ENCODE assay signal across 8 mouse cellular contexts in the genomic region with DNA sequence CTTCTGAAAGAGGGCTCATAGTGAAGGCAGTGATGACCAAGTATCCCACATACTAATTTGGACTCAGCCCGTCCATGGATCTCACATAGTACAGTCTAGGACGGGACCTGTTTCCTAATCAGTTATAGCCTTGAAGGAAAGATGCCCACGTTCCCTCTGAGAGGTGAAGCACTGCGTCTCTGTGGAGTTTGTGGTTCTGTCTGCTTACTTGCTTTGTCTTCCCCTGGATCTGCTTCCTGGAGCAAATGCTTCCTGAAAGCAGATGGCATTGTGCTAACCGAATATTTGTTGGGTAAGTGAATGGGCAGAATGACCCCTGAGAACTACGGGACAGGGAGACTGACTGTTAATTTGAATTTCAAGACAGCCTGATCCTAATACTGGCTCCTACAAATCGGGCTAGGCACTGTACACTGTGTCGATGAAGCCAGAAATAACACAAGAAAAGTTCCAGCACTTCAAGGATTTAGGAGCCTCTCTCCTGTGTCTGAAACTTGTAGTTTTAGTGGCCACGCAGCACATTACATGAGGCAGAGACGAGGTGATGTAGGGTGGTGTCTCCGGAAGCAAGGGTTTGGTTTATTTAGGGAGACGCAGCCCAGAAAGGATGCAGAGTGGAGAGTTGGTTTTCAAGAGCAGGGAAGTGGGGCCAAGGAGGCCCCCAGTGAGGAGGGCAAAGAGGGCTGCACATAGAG. TPM values are rescaled to one million over a fixed set of nuclear protein-coding genes. Genes with fewer than 3 reads are reported as not detected.
A peak's percentile ranks its signal among the peaks of the same experiment; 100 is the strongest.
DNase-seq lines count a peak whose midpoint lies in the region; ATAC-seq lines count a peak whose summit lies in the region.

No protein-coding gene starts in this region.

- no peaks in the 10 kb centered on the region for H3K9me3 ChIP-seq in neural tube, embryonic 11.5 days (ENCODE audit: control insufficient read depth, low read length)
- H3K9me3 ChIP-seq in hindbrain, embryonic 11.5 days (ENCODE audit: control insufficient read depth, low read length), result no peaks in the 10 kb centered on the region

- 46% methylated on average over 12 of the region's 12 CpGs for WGBS in neural tube, embryonic 11.5 days
- WGBS in hindbrain, embryonic 11.5 days, result 42% methylated on average over 12 of the region's 12 CpGs

- H3K27ac ChIP-seq in neural tube, embryonic 11.5 days (ENCODE audit: low read depth, low read length), result no peak overlapping the region
- H3K27ac ChIP-seq in hindbrain, embryonic 11.5 days (ENCODE audit: low read depth, low read length), result peak overlapping the region; percentile 93; the same call in 1 of the 2 replicates

- H3K9ac ChIP-seq in neural tube, embryonic 11.5 days (ENCODE audit: low read length), result peak overlapping the region; percentile 81
- peak overlapping the region; percentile 71 for H3K9ac ChIP-seq in hindbrain, embryonic 11.5 days (ENCODE audit: low read depth, low read length)

- no peaks in the 10 kb centered on the region for H3K36me3 ChIP-seq in neural tube, embryonic 11.5 days (ENCODE audit: control insufficient read depth, insufficient read depth, low read length)
- H3K36me3 ChIP-seq in hindbrain, embryonic 11.5 days (ENCODE audit: control insufficient read depth, insufficient read depth, low read length), result no peaks in the 10 kb centered on the region

- H3K4me1 ChIP-seq in neural tube, embryonic 11.5 days (ENCODE audit: control insufficient read depth, insufficient read depth, low read length), result no peaks in the 10 kb centered on the region
- 0 out of 2 replicates have a peak, but pooled peaks cover 3% of the 10 kb centered on the region for H3K4me1 ChIP-seq in hindbrain, embryonic 11.5 days (replicated peaks; ENCODE audit: control insufficient read depth, insufficient read depth, low read length)

- H3K27me3 ChIP-seq in neural tube, embryonic 11.5 days (ENCODE audit: control insufficient read depth, insufficient read depth, low read length), result no peaks in the 10 kb centered on the region
- no peaks in the 10 kb centered on the region for H3K27me3 ChIP-seq in hindbrain, embryonic 11.5 days (ENCODE audit: control insufficient read depth, insufficient read depth, low read length)

- DNase-seq in neural tube, embryonic 11.5 days (ENCODE audit: low spot score), result peak; percentile 32
- no peak for DNase-seq in neural tube, embryonic 10.5 days (ENCODE audit: extremely low spot score, low spot score)
- DNase-seq in c-Kit-negative CD71-positive TER-119-positive erythroid progenitor cells, embryonic 14.5 days (ENCODE audit: low read depth, low spot score), result peak; percentile 15
- peak; percentile 40 for DNase-seq in hindbrain, embryonic 11.5 days (ENCODE audit: low spot score)
- peak; percentile 7 for DNase-seq in lung, postnatal 36 days
- no peak for DNase-seq in adrenal gland, adult 18-20 months (ENCODE audit: low spot score in 2 of 2)
- no peak for DNase-seq in layer of hippocampus, postnatal 36 days
- no peak for DNase-seq in spleen, postnatal 14 days (ENCODE audit: low spot score in 2 of 2)

- peak overlapping the region; percentile 75 for H3K4me3 ChIP-seq in neural tube, embryonic 11.5 days (ENCODE audit: low read depth, low read length)
- H3K4me3 ChIP-seq in hindbrain, embryonic 11.5 days (ENCODE audit: low read depth, low read length), result peak overlapping the region; percentile 72

- no peak for ATAC-seq in neural tube, embryonic 11.5 days (ENCODE audit: insufficient read depth, low FRiP score, low TSS enrichment)
- ATAC-seq in hindbrain, embryonic 11.5 days (ENCODE audit: low FRiP score), result peak; percentile 0; the same call in 1 of the 2 replicates

- H3K4me2 ChIP-seq in neural tube, embryonic 11.5 days (ENCODE audit: low read depth), result peak overlapping the region; percentile 77
- H3K4me2 ChIP-seq in hindbrain, embryonic 11.5 days (replicated peaks; ENCODE audit: low read depth, low read length), result peak overlapping the region; percentile 81

RNA-seq across cellular contexts. Expression of gene Ntan1, which starts 1.3 kb away (rescaled TPM):
- 152 and 162 TPM in 2 replicates for polyA plus RNA-seq in neural tube, embryonic 11.5 days (2014; fragmentation: Nextera tagmentation; extraction: Ambion mirVana)
- polyA plus RNA-seq in hindbrain, embryonic 11.5 days (2014; fragmentation: Nextera tagmentation; extraction: Ambion mirVana), result 169 and 191 TPM in 2 replicates
- 10 to 100 TPM; 48.9 to 76.9 TPM for total RNA-seq in adrenal gland, adult 18-20 months (2021)
- total RNA-seq in layer of hippocampus, postnatal 36 days (2021), result 10 to 100 TPM; 78.6 to 95.1 TPM

RNA-seq across cellular contexts. Expression of gene Rrn3, which starts 39.4 kb away (rescaled TPM):
- 119 and 124 TPM in 2 replicates for polyA plus RNA-seq in neural tube, embryonic 11.5 days (2014; fragmentation: Nextera tagmentation; extraction: Ambion mirVana)
- 123 and 124 TPM in 2 replicates for polyA plus RNA-seq in hindbrain, embryonic 11.5 days (2014; fragmentation: Nextera tagmentation; extraction: Ambion mirVana)
- total RNA-seq in adrenal gland, adult 18-20 months (2021), result 10 to 100 TPM; 45.5 to 61.1 TPM
- total RNA-seq in layer of hippocampus, postnatal 36 days (2021), result 10 to 100 TPM; 51.2 to 51.4 TPM

Comparison
In these comparisons a context has a peak if more than half of its experiments do, and no peak if none do; other contexts are left out.
1. DNase-seq: peak in neural tube, embryonic 11.5 days (single experiment), c-Kit-negative CD71-positive TER-119-positive erythroid progenitor cells, embryonic 14.5 days (single experiment), hindbrain, embryonic 11.5 days (single experiment) and lung, postnatal 36 days (single experiment); none in neural tube, embryonic 10.5 days (single experiment), adrenal gland, adult 18-20 months (0 of 2), layer of hippocampus, postnatal 36 days (0 of 2) and spleen, postnatal 14 days (0 of 2).